Mouse (Mus musculus): ENCODE data around the gene 2310061I04Rik. TPM values are rescaled to one million over a fixed set of nuclear protein-coding genes. Genes with fewer than 3 reads are reported as not detected.

Gene 2310061I04Rik
- total RNA-seq (2017), result 1.8 to 10.4 TPM (median 5.7 TPM) in 3 replicates

GRCm38 (mm10) chr17:35896781-35897643 is at the start of gene 2310061I04Rik:
Gene 2310061I04Rik, minus strand, starts transcription at chr17:35897431.
- ATAC-seq (replicated peaks; ENCODE audit: insufficient number of reproducible peaks, low FRiP score, low TSS enrichment, poor library complexity, severe bottlenecking), result peak; percentile 34; the same call in 1 of the 2 replicates

DNA sequence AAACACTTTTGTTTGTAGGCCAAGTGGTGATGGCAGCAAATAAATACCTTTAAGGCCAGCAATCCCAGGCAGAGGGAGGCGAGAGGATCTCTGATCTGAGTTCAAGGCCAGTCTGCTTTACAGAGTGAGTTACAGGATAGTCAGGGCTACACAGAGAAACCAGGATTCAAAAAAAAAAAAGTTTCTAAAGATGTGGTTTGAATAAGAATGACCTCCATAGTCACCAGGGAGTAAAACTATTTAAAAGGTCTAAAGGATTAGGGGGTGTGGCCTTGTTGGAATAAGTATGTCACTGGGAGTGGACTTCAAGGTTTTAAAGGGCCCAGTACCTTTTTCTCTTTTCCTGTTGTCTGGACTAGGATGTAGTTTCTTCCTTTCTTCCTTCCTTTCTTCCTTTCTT is 42.7 kb upstream of the 2310061I04Rik start:
- ATAC-seq (replicated peaks; ENCODE audit: insufficient number of reproducible peaks, low FRiP score, low TSS enrichment, poor library complexity, severe bottlenecking), result no peak

- no peak for ATAC-seq (replicated peaks; ENCODE audit: insufficient number of reproducible peaks, low FRiP score, low TSS enrichment, poor library complexity, severe bottlenecking)
Observed at GRCm38 (mm10) chr17:35939108-35939507, 41.9 kb upstream of the 2310061I04Rik start.

DNA sequence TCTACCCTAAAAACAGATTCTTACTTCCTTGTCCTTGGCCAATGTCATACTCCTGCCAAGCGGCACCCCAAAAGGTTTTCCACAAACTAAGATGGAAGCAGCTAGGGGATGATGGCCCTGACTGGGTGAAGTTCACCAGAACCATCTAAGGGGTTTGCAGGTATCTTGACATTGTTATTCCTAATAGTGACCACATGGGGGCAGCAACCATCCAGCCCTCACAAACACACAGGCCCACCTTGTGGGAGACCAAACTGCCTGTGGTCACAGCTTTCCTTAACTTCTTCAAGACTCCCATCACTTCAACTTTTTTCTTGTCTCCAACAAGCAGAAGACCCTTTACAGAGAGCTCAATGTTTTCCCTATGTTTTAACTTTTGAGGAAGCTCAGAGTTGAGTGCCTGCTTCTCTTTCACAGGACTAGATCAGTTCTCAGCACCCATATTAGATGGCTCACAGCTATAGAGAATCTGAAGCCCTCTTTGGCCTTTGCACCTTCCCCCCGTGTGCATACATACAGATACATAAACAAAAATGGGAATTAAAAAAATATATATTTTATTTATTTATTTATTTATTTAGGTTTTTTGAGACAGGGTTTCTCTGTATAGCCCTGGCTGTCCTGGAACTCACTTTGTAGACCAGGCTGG is 40.6 kb upstream of the 2310061I04Rik start:
- peak; percentile 89 for ATAC-seq (replicated peaks; ENCODE audit: insufficient number of reproducible peaks, low FRiP score, low TSS enrichment, poor library complexity, severe bottlenecking)

DNA sequence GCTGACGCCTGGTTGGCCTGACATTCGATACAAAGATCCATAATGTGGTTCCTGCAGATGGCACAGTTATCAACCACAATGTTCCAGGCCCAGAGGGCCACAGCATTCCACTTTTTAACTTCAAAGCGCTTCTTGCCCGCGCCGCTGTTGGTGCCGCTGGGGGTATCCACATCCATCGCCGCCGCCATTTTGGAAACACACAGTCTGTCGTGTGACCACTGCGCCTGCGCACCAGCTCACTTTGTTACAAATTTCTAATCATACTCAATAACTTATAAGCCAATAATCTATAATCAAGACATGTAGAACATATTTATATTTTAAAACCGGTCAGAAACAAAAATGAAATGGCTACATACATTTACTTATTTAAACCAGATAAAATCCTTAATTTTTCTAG is 38.5 kb upstream of the 2310061I04Rik start:
- ATAC-seq (replicated peaks; ENCODE audit: insufficient number of reproducible peaks, low FRiP score, low TSS enrichment, poor library complexity, severe bottlenecking), result 0 out of 2 replicates have a peak, but pooled peaks have one; percentile 59

DNA sequence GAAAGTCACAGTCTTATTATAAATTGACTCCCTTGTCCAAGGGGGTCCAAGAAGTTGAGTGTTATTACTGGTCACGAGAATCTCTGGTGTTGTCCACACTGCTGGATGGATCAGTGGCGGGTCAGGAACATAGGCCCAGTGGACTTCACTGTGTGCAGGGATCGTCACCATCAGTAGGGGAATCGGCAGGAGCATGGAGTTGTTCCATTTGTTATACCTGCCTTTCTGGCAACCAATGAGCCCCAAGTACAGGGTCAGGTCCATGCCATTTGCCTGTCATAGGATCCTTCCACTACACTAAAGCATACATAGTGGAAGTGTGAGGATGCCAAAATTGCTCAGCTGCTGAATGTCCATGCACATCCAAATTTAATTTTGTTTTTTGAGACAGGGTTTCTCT is 35.4 kb upstream of the 2310061I04Rik start:
- no peak for ATAC-seq (replicated peaks; ENCODE audit: insufficient number of reproducible peaks, low FRiP score, low TSS enrichment, poor library complexity, severe bottlenecking)

DNA sequence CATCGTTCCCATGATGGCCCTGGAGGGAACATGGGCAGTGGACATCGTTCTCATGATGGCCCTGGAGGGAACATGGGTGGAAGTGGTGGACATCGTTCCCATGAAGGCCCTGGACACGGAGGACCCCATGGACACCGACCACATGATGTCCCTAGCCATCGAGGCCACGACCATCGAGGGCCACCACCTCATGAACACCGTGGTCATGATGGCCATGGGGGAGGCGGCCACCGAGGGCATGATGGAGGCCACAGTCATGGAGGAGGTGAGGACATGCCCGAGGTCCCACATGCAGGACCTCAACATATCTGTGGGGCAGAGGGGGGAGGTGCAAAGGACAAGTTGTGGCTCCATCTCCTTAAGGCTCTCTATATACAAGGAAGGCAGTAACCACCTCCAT is 33.4 kb upstream of the 2310061I04Rik start:
- no peak for ATAC-seq (replicated peaks; ENCODE audit: insufficient number of reproducible peaks, low FRiP score, low TSS enrichment, poor library complexity, severe bottlenecking)

DNA sequence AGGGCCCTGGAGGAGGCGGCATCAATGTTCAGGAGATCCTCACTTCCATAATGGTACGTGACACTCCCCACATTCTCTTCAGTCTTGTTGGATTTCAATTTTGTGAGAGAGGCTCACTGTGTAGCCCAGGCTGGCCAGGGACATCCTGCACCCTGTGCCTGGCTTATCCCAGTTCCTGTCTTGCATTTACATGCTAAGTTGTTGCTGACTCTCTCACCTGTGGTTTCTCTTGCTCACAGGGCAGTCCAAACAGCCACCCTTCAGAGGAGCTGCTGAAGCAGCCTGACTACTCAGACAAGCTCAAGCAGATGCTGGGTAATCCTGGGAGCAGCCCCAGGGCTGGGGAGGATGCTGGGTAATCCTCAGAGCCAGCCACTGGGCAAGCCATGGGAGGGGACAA is 32.3 kb upstream of the 2310061I04Rik start:
- no peak for ATAC-seq (replicated peaks; ENCODE audit: insufficient number of reproducible peaks, low FRiP score, low TSS enrichment, poor library complexity, severe bottlenecking)

GRCm38 (mm10) chr17:35927471-35927870 is 30.2 kb upstream of the 2310061I04Rik start:
- ATAC-seq (replicated peaks; ENCODE audit: insufficient number of reproducible peaks, low FRiP score, low TSS enrichment, poor library complexity, severe bottlenecking), result no peak

DNA sequence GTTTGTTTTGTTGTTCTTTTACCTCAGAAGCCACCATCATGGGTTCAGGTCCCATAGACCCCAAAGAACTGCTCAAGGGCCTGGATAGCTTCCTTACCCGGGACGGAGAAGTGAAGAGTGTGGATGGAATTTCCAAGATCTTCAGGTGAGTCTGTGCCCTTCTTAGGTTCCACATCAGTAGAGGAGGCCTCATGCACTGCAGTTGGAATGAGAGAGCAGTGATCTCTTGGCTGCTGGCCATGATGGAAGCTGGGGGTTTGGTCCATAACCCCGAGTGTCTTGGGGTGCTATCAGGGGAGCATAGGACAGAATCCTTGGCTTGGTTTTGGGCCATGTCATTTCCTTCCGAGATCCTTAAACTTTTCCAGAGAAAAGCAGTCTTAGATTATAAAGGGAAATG is 26.1 kb upstream of the 2310061I04Rik start:
- no peak for ATAC-seq (replicated peaks; ENCODE audit: insufficient number of reproducible peaks, low FRiP score, low TSS enrichment, poor library complexity, severe bottlenecking)

- no peak for ATAC-seq (replicated peaks; ENCODE audit: insufficient number of reproducible peaks, low FRiP score, low TSS enrichment, poor library complexity, severe bottlenecking)
Observed at GRCm38 (mm10) chr17:35922566-35922965, 25.3 kb upstream of the 2310061I04Rik start.

- no peak for ATAC-seq (replicated peaks; ENCODE audit: insufficient number of reproducible peaks, low FRiP score, low TSS enrichment, poor library complexity, severe bottlenecking)
Observed at GRCm38 (mm10) chr17:35921710-35922109, 24.5 kb upstream of the 2310061I04Rik start.

DNA sequence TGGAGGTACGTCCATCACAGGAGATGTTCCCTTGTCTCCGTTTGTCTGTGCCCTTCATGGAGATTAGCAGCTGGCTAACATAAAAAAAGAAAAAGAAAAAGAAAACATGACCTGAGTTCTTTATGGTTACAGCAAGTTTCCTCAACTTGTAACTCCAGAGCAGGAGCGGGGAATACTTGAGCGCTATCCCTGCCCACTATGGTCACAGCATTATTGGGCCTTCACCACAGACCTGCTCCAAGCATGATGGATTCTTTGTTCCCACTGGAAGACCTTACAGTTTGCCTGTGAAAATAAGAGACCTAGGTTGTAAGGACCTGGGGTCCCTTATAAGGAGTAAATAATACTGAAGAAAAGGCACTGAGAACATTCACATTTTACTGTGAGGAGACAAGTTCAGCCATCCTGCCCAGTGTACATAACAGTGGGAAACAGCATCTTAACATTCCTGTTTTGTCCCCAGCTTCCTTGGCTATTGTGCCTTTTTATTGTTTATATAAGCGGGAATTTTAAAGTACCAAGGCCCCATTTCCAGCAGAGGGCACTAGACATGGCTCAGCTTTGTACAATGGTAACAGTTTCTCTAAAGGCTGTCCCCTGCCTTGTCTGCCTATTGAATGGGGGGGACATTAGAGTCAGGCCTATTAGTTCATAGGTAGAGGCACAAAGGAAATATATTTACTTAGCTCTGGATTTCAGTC is 23.8 kb upstream of the 2310061I04Rik start:
- no peak for ATAC-seq (replicated peaks; ENCODE audit: insufficient number of reproducible peaks, low FRiP score, low TSS enrichment, poor library complexity, severe bottlenecking)

GRCm38 (mm10) chr17:35920384-35920783 is 23.2 kb upstream of the 2310061I04Rik start:
- ATAC-seq (replicated peaks; ENCODE audit: insufficient number of reproducible peaks, low FRiP score, low TSS enrichment, poor library complexity, severe bottlenecking), result no peak

DNA sequence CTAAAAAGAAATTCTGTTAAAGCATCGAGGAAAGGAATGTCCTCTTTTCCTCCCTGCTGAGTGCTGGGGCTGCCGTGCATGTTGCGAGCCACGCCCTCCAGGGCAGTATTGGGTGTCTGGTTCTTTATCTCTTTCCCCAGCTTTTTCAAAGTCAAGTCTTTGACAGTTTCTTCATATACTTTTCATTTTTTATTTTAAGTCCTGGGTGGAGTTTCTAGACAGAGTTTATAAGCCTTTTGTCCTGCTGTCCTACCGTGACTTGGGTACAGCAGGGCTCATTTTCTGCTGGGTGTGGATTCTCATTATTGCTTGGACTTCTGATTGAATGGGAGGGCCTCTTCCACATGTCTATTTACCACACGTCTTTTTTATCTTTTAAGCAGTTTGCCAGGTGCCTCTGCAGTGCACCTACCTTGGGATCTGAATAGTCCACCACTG is 22.7 kb upstream of the 2310061I04Rik start:
- ATAC-seq (replicated peaks; ENCODE audit: insufficient number of reproducible peaks, low FRiP score, low TSS enrichment, poor library complexity, severe bottlenecking), result no peak

- ATAC-seq (replicated peaks; ENCODE audit: insufficient number of reproducible peaks, low FRiP score, low TSS enrichment, poor library complexity, severe bottlenecking), result peak; percentile 52
Observed at GRCm38 (mm10) chr17:35919060-35919715, 22.0 kb upstream of the 2310061I04Rik start.

- no peak for ATAC-seq (replicated peaks; ENCODE audit: insufficient number of reproducible peaks, low FRiP score, low TSS enrichment, poor library complexity, severe bottlenecking)
Observed at GRCm38 (mm10) chr17:35918276-35919059, 21.2 kb upstream of the 2310061I04Rik start.
